Mouse (Mus musculus) heart, postnatal 0 days (tissue): ENCODE measurements at regions not wholly inside any gene's neighbourhood (a gene's known extent, or its start where the extent isn't known, plus 50 kb on each side); places are given as distances from the start of the nearest gene placed in this dataset.

Experiments
- CTCF ChIP-seq: IDR thresholded peaks from 2 replicates; pipeline ENCODE4 v1.5.1; 2016; ENCODE audit warnings: antibody characterized with exemption, control low read depth, low read depth
- EP300 ChIP-seq: IDR thresholded peaks from 2 replicates; pipeline ENCODE4 v1.6.1; 2016; ENCODE audit warnings: antibody characterized with exemption, low read depth

GRCm38 (mm10) chr6:12150613-12151333 is 243.2 kb downstream of the Phf14 start:
- no peak for TF ChIP-seq CTCF
- TF ChIP-seq EP300: no peak
